Mouse (Mus musculus): Measurements from ENCODE around the gene Nans.

GRCm38 (mm10) chr4:46495543-46495942 lies 6.5 kb downstream of the Nans start:
- TF ChIP-seq CTCF (IDR thresholded peaks at IDR 0.05; ENCODE audit: low read depth) (no peak), EP300 (IDR thresholded peaks at IDR 0.05; ENCODE audit: low read depth) (no peak)
